Mouse (Mus musculus) liver, adult 2 months (tissue): ENCODE results near the gene C3. TPM values are rescaled to one million over a fixed set of nuclear protein-coding genes. Genes with fewer than 3 reads are reported as not detected.

ENCODE experiments used
- DNase-seq: peaks from one replicate; pipeline ENCODE4 v3.0.0-alpha.2; 2011; ENCODE audit warnings: low read depth, low spot score; ENCODE audit errors: extremely low read depth
- H3K27ac ChIP-seq: fragments of 200-500 bp; replicated peaks from 2 replicates; pipeline ENCODE4 v1.5.1; 2012; ENCODE audit warnings: low read depth, mild to moderate bottlenecking, control low read depth, inconsistent platforms, low read length; ENCODE audit not compliant: insufficient read depth
- H3K27me3 ChIP-seq: fragments of 200-500 bp; 2 replicates; pipeline ENCODE4 v1.6.1; 2012; ENCODE audit warnings: mild to moderate bottlenecking, moderate library complexity, low read length, inconsistent platforms; ENCODE audit not compliant: control insufficient read depth, insufficient read depth
- H3K36me3 ChIP-seq: fragments of 200-500 bp; 2 replicates; pipeline ENCODE4 v1.6.1; 2012; ENCODE audit warnings: low read length, inconsistent platforms; ENCODE audit not compliant: control insufficient read depth, insufficient read depth
- H3K4me1 ChIP-seq: fragments of 200-500 bp; 2 replicates; pipeline ENCODE4 v1.6.1; 2011; ENCODE audit warnings: low read length; ENCODE audit not compliant: control insufficient read depth, insufficient read depth
- H3K4me3 ChIP-seq: fragments of 200-500 bp; 2 replicates; pipeline ENCODE4 v1.5.1; 2011; ENCODE audit warnings: low read depth, mild to moderate bottlenecking, control low read depth, low read length, moderate library complexity; ENCODE audit not compliant: insufficient read depth
- H3K79me2 ChIP-seq: fragments of 200-500 bp; 2 replicates; pipeline ENCODE4 v1.6.1; 2012; ENCODE audit warnings: inconsistent platforms, mild to moderate bottlenecking, low read length, moderate library complexity; ENCODE audit not compliant: control insufficient read depth, insufficient read depth
- H3K9ac ChIP-seq: fragments of 200-500 bp; 2 replicates; pipeline ENCODE4 v1.6.1; 2012; ENCODE audit warnings: low read depth, mild to moderate bottlenecking, control low read depth, inconsistent platforms, low read length
- CTCF ChIP-seq: fragments of 200-500 bp; IDR thresholded peaks from 2 replicates; pipeline ENCODE4 v1.5.1; 2011; ENCODE audit warnings: low read depth, low read length, control low read depth
- POLR2A ChIP-seq: fragments of 200-500 bp; IDR thresholded peaks from 2 replicates; pipeline ENCODE4 v1.6.1; 2011; ENCODE audit warnings: low read length, control low read depth; ENCODE audit not compliant: insufficient read depth; ENCODE audit errors: extremely low read depth
- WGBS: fragments of 180-500 bp; shearing (Covaris S2); methylation state at CpG from one replicate; pipeline ENCODE4 v1.1.7; 2018; 5-methylcytosine and 5-hydroxymethylcytosine counted together
- polyA plus RNA-seq: library from polyadenylated mRNA; depleted of rRNA; stranded (reverse); fragments of >200 nt; gene quantifications from 2 replicates; pipeline ENCODE4 v1.2.3, GENCODE M21; 2012
- total RNA-seq: library from RNA; depleted of rRNA; stranded (reverse); fragments of >200 nt; gene quantifications from 2 replicates; pipeline ENCODE4 v1.2.3, GENCODE M21; 2014

The C3 gene
- total and polyA plus RNA-seq, 2 experiments: 3,833 to 5,384 TPM

GRCm38 (mm10) chr17:57248771-57249170 is 20.8 kb upstream of the C3 start:
- Histone ChIP-seq H3K4me1 (peaks cover 15% of the 10 kb centered on the region), H3K79me2 (no peaks in the 10 kb centered on the region), H3K27ac (peak overlapping the region; percentile 84), H3K36me3 (no peaks in the 10 kb centered on the region), H3K9ac (peak overlapping the region; percentile 70), H3K4me3 (peak overlapping the region; percentile 6), H3K27me3 (no peaks in the 10 kb centered on the region)
- TF ChIP-seq CTCF (no peak), POLR2A (no peak)
- no peak for DNase-seq
- 7% methylated on average over 13 of the region's 13 CpGs for WGBS

DNA sequence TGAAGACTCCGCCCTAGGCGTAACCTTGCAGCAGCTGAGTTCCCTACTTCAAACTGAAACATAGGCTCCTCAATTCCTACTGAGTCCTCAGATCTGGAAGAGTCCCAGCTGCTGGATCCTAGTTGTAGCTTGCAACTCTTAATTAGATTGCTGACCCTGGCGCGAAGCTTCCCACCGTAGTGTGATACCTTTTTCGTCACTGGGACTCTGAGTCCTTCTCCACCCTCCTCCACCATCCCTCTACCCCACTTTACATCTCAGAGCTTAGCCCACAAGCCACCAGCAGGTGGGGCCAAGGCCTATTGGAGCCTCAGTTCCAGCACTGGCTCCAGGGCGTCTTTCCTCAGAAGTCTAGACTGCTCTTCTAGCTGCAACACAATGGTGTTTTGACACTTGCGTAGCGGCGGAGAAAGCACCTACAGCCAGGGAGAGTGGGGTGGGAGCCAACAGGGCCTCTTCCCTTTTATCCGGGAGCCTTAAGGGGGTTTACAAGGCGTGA is 20.3 kb upstream of the C3 start, which contains the start of gene Gpr108:
Gpr108 (minus strand) TSS at position 246 of the 499 bp plus-strand sequence.
- under 1% methylated on average over 12 of the region's 12 CpGs for WGBS
- TF ChIP-seq CTCF: peak; percentile 87
- TF ChIP-seq POLR2A: no peak
- H3K27ac ChIP-seq: peak within 1 kb of the TSS; percentile 84
- H3K79me2 ChIP-seq: no peaks in the 10 kb centered on the region
- peak within 1 kb of the TSS; percentile 92 for H3K4me3 ChIP-seq
- peak within 1 kb of the TSS; percentile 85 for H3K9ac ChIP-seq
- peaks cover 15% of the 10 kb centered on the region for H3K4me1 ChIP-seq
- peak; percentile 77 for DNase-seq
- no peaks in the 10 kb centered on the region for H3K27me3 ChIP-seq
- no peaks in the 10 kb centered on the region for H3K36me3 ChIP-seq

GRCm38 (mm10) chr17:57247393-57248200 is 19.7 kb upstream of the C3 start:
- Histone ChIP-seq H3K27ac (peak overlapping the region; percentile 84), H3K4me3 (peak overlapping the region; percentile 92), H3K9ac (peak overlapping the region; percentile 85), H3K36me3 (no peaks in the 10 kb centered on the region), H3K79me2 (no peaks in the 10 kb centered on the region), H3K4me1 (peaks cover 15% of the 10 kb centered on the region), H3K27me3 (no peaks in the 10 kb centered on the region)
- TF ChIP-seq CTCF (no peak), POLR2A (peak; percentile 58)
- WGBS: under 1% methylated on average over 46 of the region's 46 CpGs
- DNase-seq: peak; percentile 100

DNA sequence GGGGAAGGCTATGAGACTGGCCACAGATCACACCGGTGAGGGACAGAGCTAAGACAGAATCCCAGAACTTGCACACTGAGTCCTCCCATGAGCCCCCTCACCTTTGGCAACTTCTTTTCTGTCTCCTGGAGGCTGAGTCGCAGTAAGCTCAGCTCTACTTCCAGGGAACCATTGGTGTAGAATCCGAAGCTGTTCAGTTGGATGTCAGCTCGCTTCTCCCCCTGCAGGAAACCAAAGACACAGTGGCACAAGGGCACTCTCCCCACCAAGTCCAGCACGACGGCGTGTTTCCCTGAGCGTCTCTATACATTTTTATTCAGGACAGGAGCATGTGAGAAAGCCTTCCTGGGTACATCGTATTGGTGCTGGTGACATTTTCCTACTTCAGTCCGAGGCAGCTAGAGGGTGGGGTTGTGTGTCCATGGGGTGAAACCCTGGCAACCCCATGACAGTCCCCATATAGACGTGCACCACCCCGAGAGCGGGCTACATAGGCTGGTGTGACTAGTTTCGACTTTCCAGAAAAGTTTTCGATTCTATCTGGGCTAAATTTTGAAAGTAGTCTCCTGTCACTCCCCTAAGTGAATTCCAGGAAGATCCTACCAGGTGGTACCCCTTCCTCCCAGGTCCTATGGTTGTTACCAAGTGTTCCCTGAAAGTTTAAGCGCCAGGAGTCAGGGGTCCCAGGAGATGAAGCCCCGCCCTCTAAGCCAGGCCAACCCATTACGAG is 18.9 kb upstream of the C3 start:
- Histone ChIP-seq H3K27ac (peak overlapping the region; percentile 53), H3K9ac (peak overlapping the region; percentile 85), H3K27me3 (no peaks in the 10 kb centered on the region), H3K36me3 (no peaks in the 10 kb centered on the region), H3K4me3 (peak overlapping the region; percentile 92), H3K79me2 (no peaks in the 10 kb centered on the region), H3K4me1 (peaks cover 15% of the 10 kb centered on the region)
- WGBS: 4% methylated on average over 18 of the region's 18 CpGs
- DNase-seq: no peak
- no peak for TF ChIP-seq POLR2A
- TF ChIP-seq CTCF: peak; percentile 17; the same call in 1 of the 2 replicates

DNA sequence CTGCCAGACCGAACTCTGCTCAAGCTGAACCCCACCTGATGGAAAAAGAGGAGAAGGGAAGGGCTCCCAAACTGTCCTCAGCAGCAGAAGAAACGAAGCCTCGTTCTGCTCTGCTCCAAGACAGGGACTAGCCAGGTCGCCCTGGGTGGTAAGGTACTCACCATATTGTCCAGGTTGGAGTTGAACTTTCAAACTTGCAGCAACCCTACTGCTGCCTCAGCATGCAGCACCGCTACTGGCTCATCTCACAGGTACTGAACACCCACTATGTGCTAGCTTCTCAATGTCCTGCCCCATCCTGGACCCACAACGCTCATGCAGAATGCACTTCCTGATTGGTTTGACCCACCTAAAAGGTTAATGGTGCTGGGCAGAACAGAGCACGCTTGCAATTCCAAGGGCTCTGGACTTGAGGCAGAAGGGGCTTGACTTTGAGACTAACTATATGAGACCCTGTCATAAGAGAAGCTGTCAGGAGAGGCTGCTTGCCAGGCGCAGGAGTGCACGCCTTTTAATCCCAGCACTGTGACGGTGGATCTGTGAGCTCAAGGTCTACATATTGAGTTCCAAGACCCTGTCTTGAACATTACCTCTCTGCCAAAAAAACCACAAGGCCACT is 17.5 kb upstream of the C3 start:
- no peaks in the 10 kb centered on the region for H3K79me2 ChIP-seq
- H3K27me3 ChIP-seq: no peaks in the 10 kb centered on the region
- WGBS: 83% methylated on average over 10 of the region's 10 CpGs
- no peak for DNase-seq
- TF ChIP-seq POLR2A: no peak
- no peak for TF ChIP-seq CTCF
- H3K9ac ChIP-seq: no peak overlapping the region
- H3K36me3 ChIP-seq: no peaks in the 10 kb centered on the region
- H3K4me1 ChIP-seq: peaks cover 15% of the 10 kb centered on the region
- H3K27ac ChIP-seq: no peak overlapping the region
- no peak overlapping the region for H3K4me3 ChIP-seq
